In the genomic region with DNA sequence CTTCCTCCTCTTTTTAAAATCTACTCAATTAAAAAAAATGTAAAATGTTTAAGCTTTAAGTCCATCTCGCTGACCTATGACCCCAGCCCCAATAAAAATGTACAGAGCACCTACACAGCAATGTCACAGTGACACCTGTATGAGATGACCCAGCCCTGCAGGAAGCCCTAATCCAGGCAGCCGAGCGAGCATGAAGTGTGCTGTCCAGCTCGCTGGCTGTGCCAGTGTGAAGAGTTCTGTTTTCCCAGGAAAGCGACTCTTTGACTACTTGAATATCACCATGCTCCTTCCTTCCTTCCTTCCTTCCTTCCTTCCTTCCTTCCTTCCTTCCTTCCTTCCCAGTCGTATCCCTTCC, we compare ENCODE assay signal across 18 mouse cellular contexts.
DNase-seq lines count a peak whose midpoint lies in the region; ATAC-seq and TF ChIP-seq lines count a peak whose summit lies in the region.
"Had no signal": no experiment of that assay in that cellular context is flagged by ENCODE, and none has a peak within 500 bp of the region (broad histone marks: within the 10 kb centered on the region; RNA-seq: fewer than 3 reads in every experiment).

No protein-coding gene starts in this region.

- H3K9ac ChIP-seq in hindbrain, embryonic 15.5 days: no peak overlapping the region
- H3K9ac ChIP-seq in hindbrain, embryonic 11.5 days (ENCODE audit: low read depth, low read length): no peak overlapping the region
- no peak overlapping the region for H3K9ac ChIP-seq in CH12.LX (ENCODE audit: insufficient read depth, low read depth)
- H3K9ac ChIP-seq in intestine, postnatal 0 days (ENCODE audit: low read depth, low read length): no peak overlapping the region
- H3K9ac ChIP-seq: heart, embryonic 12.5 days; limb, embryonic 15.5 days; liver, postnatal 0 days; neural tube, embryonic 13.5 days had no signal

- dilution Hi-C loops in CH12.LX (cut with MboI; ENCODE audit: extremely low pct_ligation_motif_present, extremely low pct_unique_long_range_greater_than_20kb, low sequenced_read_pairs): no loop called here

- no peak for TF ChIP-seq CTCF in CH12.LX (conservative IDR thresholded peaks at IDR 0.05 in 1 of 2, IDR thresholded peaks at IDR 0.05 in 1 of 2; ENCODE audit: low read depth in 2 of 2, low read length in 2 of 2)
- TF ChIP-seq CTCF in intestine, postnatal 0 days (IDR thresholded peaks at IDR 0.05; ENCODE audit: low read depth): 0 out of 2 replicates have a peak, but pooled peaks have one; percentile 5
- TF ChIP-seq CTCF in lung, adult 2 months (IDR thresholded peaks at IDR 0.05; ENCODE audit: insufficient read depth, low read length): no peak

- H3K4me1 ChIP-seq in hindbrain, embryonic 15.5 days (replicated peaks): peaks cover 9% of the 10 kb centered on the region
- H3K4me1 ChIP-seq in hindbrain, embryonic 11.5 days (replicated peaks; ENCODE audit: control insufficient read depth, insufficient read depth, low read length): 0 out of 2 replicates have a peak, but pooled peaks cover 6% of the 10 kb centered on the region
- H3K4me1 ChIP-seq in CH12.LX (ENCODE audit: control insufficient read depth in 1 of 2, insufficient read depth in 2 of 2): peaks cover 16 to 67% of the 10 kb centered on the region in 2 experiments
- no peaks in the 10 kb centered on the region for H3K4me1 ChIP-seq in intestine, postnatal 0 days (replicated peaks; ENCODE audit: control insufficient read depth, insufficient read depth, low read length)
- no peaks in the 10 kb centered on the region for H3K4me1 ChIP-seq in lung, adult 2 months (ENCODE audit: control insufficient read depth, insufficient read depth, low read length)

- ATAC-seq in hindbrain, embryonic 15.5 days (ENCODE audit: low FRiP score, low read depth): no peak
- no peak for ATAC-seq in hindbrain, embryonic 11.5 days (ENCODE audit: low FRiP score)
- no peak for ATAC-seq in intestine, postnatal 0 days
- ATAC-seq: liver, postnatal 0 days; Patski had no signal

- WGBS in hindbrain, embryonic 15.5 days: 65% methylated on average over 6 of the region's 6 CpGs
- 79% methylated on average over 6 of the region's 6 CpGs for WGBS in hindbrain, embryonic 11.5 days
- WGBS in intestine, postnatal 0 days: 48% methylated on average over 6 of the region's 6 CpGs
- WGBS in lung, adult 2 months: 75% methylated on average over 6 of the region's 6 CpGs

- no peaks in the 10 kb centered on the region for H3K36me3 ChIP-seq in hindbrain, embryonic 15.5 days
- no peaks in the 10 kb centered on the region for H3K36me3 ChIP-seq in hindbrain, embryonic 11.5 days (ENCODE audit: control insufficient read depth, insufficient read depth, low read length)
- H3K36me3 ChIP-seq in CH12.LX (replicated peaks in 1 of 2; ENCODE audit: control insufficient read depth in 1 of 2, insufficient read depth in 1 of 2, low read length in 1 of 2): peaks cover 3 to 18% of the 10 kb centered on the region in 2 experiments
- H3K36me3 ChIP-seq in intestine, postnatal 0 days (ENCODE audit: control insufficient read depth, insufficient read depth): no peaks in the 10 kb centered on the region
- H3K36me3 ChIP-seq: heart, embryonic 12.5 days; limb, embryonic 15.5 days; neural tube, embryonic 13.5 days had no signal

- no peak overlapping the region for H3K4me3 ChIP-seq in hindbrain, embryonic 15.5 days
- H3K4me3 ChIP-seq in hindbrain, embryonic 11.5 days (ENCODE audit: low read depth, low read length): no peak overlapping the region
- H3K4me3 ChIP-seq in CH12.LX (replicated peaks in 1 of 3; ENCODE audit: low read depth in 2 of 3, low read length in 2 of 3, poor library complexity in 1 of 3): no peak overlapping the region
- no peak overlapping the region for H3K4me3 ChIP-seq in intestine, postnatal 0 days (ENCODE audit: low read depth, low read length)
- H3K4me3 ChIP-seq in lung, adult 2 months (replicated peaks; ENCODE audit: extremely low read depth, low read depth, low read length): no peak overlapping the region
- H3K4me3 ChIP-seq: heart, embryonic 12.5 days; limb, embryonic 15.5 days; neural tube, embryonic 13.5 days had no signal

- no peak overlapping the region for H3K27ac ChIP-seq in hindbrain, embryonic 15.5 days (replicated peaks)
- H3K27ac ChIP-seq in hindbrain, embryonic 11.5 days (ENCODE audit: low read depth, low read length): no peak overlapping the region
- H3K27ac ChIP-seq in CH12.LX (ENCODE audit: insufficient read depth, low read depth): no peak overlapping the region
- H3K27ac ChIP-seq in intestine, postnatal 0 days (ENCODE audit: low read depth, low read length): no peak overlapping the region
- H3K27ac ChIP-seq: limb, embryonic 15.5 days; neural tube, embryonic 13.5 days had no signal

- peak overlapping the region; percentile 29 for H3K4me2 ChIP-seq in hindbrain, embryonic 15.5 days
- H3K4me2 ChIP-seq in hindbrain, embryonic 11.5 days (replicated peaks; ENCODE audit: low read depth, low read length): no peak overlapping the region
- H3K4me2 ChIP-seq in CH12.LX (ENCODE audit: insufficient read depth, low read depth, poor library complexity, severe bottlenecking): 0 out of 2 replicates have a peak overlapping the region, but pooled peaks have one; percentile 18
- H3K4me2 ChIP-seq in intestine, postnatal 0 days (replicated peaks; ENCODE audit: low read depth): no peak overlapping the region
- H3K4me2 ChIP-seq: heart, embryonic 12.5 days; limb, embryonic 15.5 days; neural tube, embryonic 13.5 days had no signal

- no peaks in the 10 kb centered on the region for H3K79me2 ChIP-seq in CH12.LX (replicated peaks; ENCODE audit: control insufficient read depth, extremely low read depth, insufficient read depth, poor library complexity, severe bottlenecking)

- H3K9me3 ChIP-seq in hindbrain, embryonic 15.5 days: no peaks in the 10 kb centered on the region
- H3K9me3 ChIP-seq in hindbrain, embryonic 11.5 days (ENCODE audit: control insufficient read depth, low read length): no peaks in the 10 kb centered on the region
- peaks cover 12% of the 10 kb centered on the region for H3K9me3 ChIP-seq in CH12.LX (replicated peaks; ENCODE audit: low read length)
- H3K9me3 ChIP-seq in intestine, postnatal 0 days (ENCODE audit: control insufficient read depth): no peaks in the 10 kb centered on the region
- H3K9me3 ChIP-seq: heart, embryonic 12.5 days; limb, embryonic 15.5 days; neural tube, embryonic 13.5 days had no signal

- no peak for TF ChIP-seq POLR2A in CH12.LX (IDR thresholded peaks at IDR 0.05; ENCODE audit: low read depth, low read length)
- TF ChIP-seq POLR2A in lung, adult 2 months (IDR thresholded peaks at IDR 0.05; ENCODE audit: borderline replicate concordance, extremely low read depth, low read depth, low read length): no peak

- in situ Hi-C loops in CH12.LX (cut with MboI; ENCODE audit: low pct_ligation_motif_present, low pct_unique_long_range_greater_than_20kb, low sequenced_read_pairs): no loop called here

- peaks cover 22% of the 10 kb centered on the region for H3K27me3 ChIP-seq in hindbrain, embryonic 15.5 days
- peaks cover 23% of the 10 kb centered on the region for H3K27me3 ChIP-seq in hindbrain, embryonic 11.5 days (ENCODE audit: control insufficient read depth, insufficient read depth, low read length)
- no peaks in the 10 kb centered on the region for H3K27me3 ChIP-seq in CH12.LX (replicated peaks)
- H3K27me3 ChIP-seq in intestine, postnatal 0 days (replicated peaks; ENCODE audit: control insufficient read depth, insufficient read depth, low read length): no peaks in the 10 kb centered on the region
- H3K27me3 ChIP-seq: heart, embryonic 12.5 days; Patski had no signal

- TF ChIP-seq EP300 in CH12.LX (IDR thresholded peaks at IDR 0.05; ENCODE audit: low read length): no peak

- DNase-seq in hindbrain, embryonic 11.5 days (ENCODE audit: low spot score): no peak
- peak; percentile 35 for DNase-seq in A20 (ENCODE audit: low read depth, low spot score)
- no peak for DNase-seq in CH12.LX (ENCODE audit: extremely low read depth)
- DNase-seq in lung, adult 2 months: no peak
- no peak for DNase-seq in adipocyte (ENCODE audit: low spot score)
- DNase-seq: cerebellum, adult 9-11 months; gastrocnemius, postnatal 10 days; heart, adult 11 months; heart, postnatal 14 days; liver, postnatal 0 days; lung, postnatal 14 days; right cerebral cortex, postnatal 4 days had no signal

- no peak for TF ChIP-seq RAD21 in CH12.LX (IDR thresholded peaks at IDR 0.05; ENCODE audit: low read depth, low read length)

TF ChIP-seq in CH12.LX, 34 proteins besides CTCF, POLR2A, EP300 and RAD21:
- TF ChIP-seq USF2 (conservative IDR thresholded peaks at IDR 0.05; ENCODE audit: low read depth, low read length): no peak
- TF ChIP-seq MXI1 (IDR thresholded peaks at IDR 0.05; ENCODE audit: low read depth, low read length): no peak
- TF ChIP-seq CHD2 (IDR thresholded peaks at IDR 0.05; ENCODE audit: low read length): no peak
- no peak for TF ChIP-seq HCFC1 (IDR thresholded peaks at IDR 0.05; ENCODE audit: low read depth, low read length)
- no peak for TF ChIP-seq MAZ (IDR thresholded peaks at IDR 0.05; ENCODE audit: low read depth, low read length)
TF ChIP-seq in CH12.LX: peak in this region for 0.

Comparison
In these comparisons a context has a peak if more than half of its experiments do, and no peak if none do; other contexts are left out.
1. H3K4me2 ChIP-seq: peak in hindbrain, embryonic 15.5 days (single experiment) and CH12.LX (single experiment); none in hindbrain, embryonic 11.5 days (single experiment) and intestine, postnatal 0 days (single experiment).